Mouse (Mus musculus) bone marrow macrophage, adult 2 months (primary cell): ENCODE data around the gene Def6.

Source experiments
- CTCF ChIP-seq: IDR thresholded peaks from 2 replicates; pipeline ENCODE4 v1.5.1; 2012; ENCODE audit warnings: low read depth, mild to moderate bottlenecking, low read length, moderate library complexity
- POLR2A ChIP-seq: IDR thresholded peaks from 2 replicates; pipeline ENCODE4 v1.6.1; 2012; ENCODE audit warnings: mild to moderate bottlenecking, low read depth, low read length, borderline replicate concordance

- no peak for TF ChIP-seq CTCF
- no peak for TF ChIP-seq POLR2A
Observed at GRCm38 (mm10) chr17:28180783-28181544, 26.6 kb upstream of the Def6 start.
